Mouse (Mus musculus): ENCODE measurements around the gene Lrch4.

Lrch4 gene

GRCm38 (mm10) chr5:137690531-137690930 is 61.6 kb downstream of the Lrch4 start:
- DNase-seq (ENCODE audit: low spot score in 2 of 2): no peak
